Mouse (Mus musculus): ENCODE measurements around the gene Hist1h2bb. TPM values are rescaled to one million over a fixed set of nuclear protein-coding genes. Genes with fewer than 3 reads are reported as not detected.

Gene Hist1h2bb
- polyA plus RNA-seq, 1 experiment from 2014 or later = 2.1 TPM

DNA sequence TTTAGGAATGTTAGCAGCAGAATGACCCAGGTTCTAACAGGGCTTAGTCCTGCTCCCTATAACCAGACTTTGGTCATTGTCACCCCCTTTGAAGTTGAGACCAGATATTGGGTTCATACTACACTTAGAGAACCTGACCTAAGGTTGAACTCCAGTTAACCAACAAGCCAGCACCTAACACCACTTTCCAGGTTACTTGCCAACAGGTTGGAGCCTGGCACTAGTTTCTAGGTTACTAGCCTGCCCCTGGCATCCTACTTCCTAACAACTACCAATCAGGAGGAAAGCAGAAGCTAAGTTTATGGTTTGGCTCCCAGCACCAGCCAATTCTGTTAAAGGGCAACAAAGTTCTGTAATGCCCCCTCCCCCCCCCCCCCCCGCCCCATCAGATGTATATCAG is 21.3 kb upstream of the Hist1h2bb start:
- no peak overlapping the region for H3K4me2 ChIP-seq (replicated peaks; ENCODE audit: low read depth, low read length)
- ATAC-seq (ENCODE audit: low FRiP score, low TSS enrichment) = no peak
- no peak overlapping the region for H3K27ac ChIP-seq (ENCODE audit: low read length)
- no peak overlapping the region for H3K9ac ChIP-seq (replicated peaks; ENCODE audit: low read length)
- H3K4me3 ChIP-seq (ENCODE audit: low read length) = no peak overlapping the region
- no peaks in the 10 kb centered on the region for H3K36me3 ChIP-seq (ENCODE audit: insufficient read depth, low read length)
- no peaks in the 10 kb centered on the region for H3K9me3 ChIP-seq (ENCODE audit: low read length)
- H3K4me1 ChIP-seq (ENCODE audit: insufficient read depth, low read length) = no peaks in the 10 kb centered on the region
- no peaks in the 10 kb centered on the region for H3K27me3 ChIP-seq (ENCODE audit: insufficient read depth, low read length)
- WGBS = no CpG with 5 or more reads among the region's 1 CpGs

DNA sequence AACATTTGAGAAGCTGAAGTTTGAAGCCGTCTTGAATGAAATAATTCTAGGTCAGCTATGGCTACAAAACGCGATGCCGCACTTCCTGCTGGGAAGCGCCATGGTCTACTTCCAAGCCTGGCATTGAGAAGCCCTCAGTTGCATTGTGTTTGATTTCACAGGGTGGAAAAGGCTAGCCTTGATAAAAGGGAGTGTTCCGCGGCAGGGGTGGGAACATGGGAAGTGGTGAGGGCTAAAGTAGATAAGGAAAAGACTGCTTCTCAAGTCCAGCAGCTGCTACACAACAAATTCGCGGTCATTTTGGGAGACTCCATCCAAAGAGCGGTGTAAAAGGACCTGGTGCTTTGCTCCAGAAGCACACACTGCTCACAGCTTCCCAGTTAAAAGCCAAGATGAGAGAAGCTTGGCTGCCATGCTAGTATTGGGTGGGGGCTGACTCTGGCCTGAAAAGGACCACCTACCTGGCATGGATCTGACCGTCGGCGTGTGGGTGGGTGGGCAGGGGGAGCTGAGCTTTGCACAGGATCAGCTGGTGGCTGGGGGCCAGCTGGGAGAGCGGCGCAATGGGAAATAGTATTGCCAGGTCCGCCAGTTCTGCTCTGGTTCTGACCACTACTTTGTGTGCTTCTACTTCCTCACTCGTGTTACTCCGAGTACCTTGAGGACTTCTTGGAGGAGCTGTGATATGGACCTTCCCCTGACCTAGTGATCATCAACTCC is 17.9 kb upstream of the Hist1h2bb start:
- no peaks in the 10 kb centered on the region for H3K27me3 ChIP-seq (ENCODE audit: insufficient read depth, low read length)
- H3K36me3 ChIP-seq (ENCODE audit: insufficient read depth, low read length) = no peaks in the 10 kb centered on the region
- no peak overlapping the region for H3K27ac ChIP-seq (ENCODE audit: low read length)
- no peak overlapping the region for H3K9ac ChIP-seq (replicated peaks; ENCODE audit: low read length)
- H3K4me1 ChIP-seq (ENCODE audit: insufficient read depth, low read length) = peaks cover 3% of the 10 kb centered on the region; the same call in 1 of the 2 replicates
- H3K4me2 ChIP-seq (replicated peaks; ENCODE audit: low read depth, low read length) = no peak overlapping the region
- ATAC-seq (ENCODE audit: low FRiP score, low TSS enrichment) = no peak
- H3K9me3 ChIP-seq (ENCODE audit: low read length) = no peaks in the 10 kb centered on the region
- 92% methylated on average over 18 of the region's 18 CpGs for WGBS
- no peak overlapping the region for H3K4me3 ChIP-seq (ENCODE audit: low read length)

- Histone ChIP-seq H3K4me1 (ENCODE audit: insufficient read depth, low read length) (peaks cover 3% of the 10 kb centered on the region; the same call in 1 of the 2 replicates), H3K27me3 (ENCODE audit: insufficient read depth, low read length) (no peaks in the 10 kb centered on the region), H3K9me3 (ENCODE audit: low read length) (no peaks in the 10 kb centered on the region), H3K9ac (replicated peaks; ENCODE audit: low read length) (no peak overlapping the region), H3K4me3 (ENCODE audit: low read length) (no peak overlapping the region), H3K36me3 (ENCODE audit: insufficient read depth, low read length) (no peaks in the 10 kb centered on the region), H3K27ac (ENCODE audit: low read length) (no peak overlapping the region), H3K4me2 (replicated peaks; ENCODE audit: low read depth, low read length) (no peak overlapping the region)
- no peak for ATAC-seq (ENCODE audit: low FRiP score, low TSS enrichment)
- 94% methylated on average over 9 of the region's 9 CpGs for WGBS
Observed at GRCm38 (mm10) chr13:23729192-23729525, 17.4 kb upstream of the Hist1h2bb start.

DNA sequence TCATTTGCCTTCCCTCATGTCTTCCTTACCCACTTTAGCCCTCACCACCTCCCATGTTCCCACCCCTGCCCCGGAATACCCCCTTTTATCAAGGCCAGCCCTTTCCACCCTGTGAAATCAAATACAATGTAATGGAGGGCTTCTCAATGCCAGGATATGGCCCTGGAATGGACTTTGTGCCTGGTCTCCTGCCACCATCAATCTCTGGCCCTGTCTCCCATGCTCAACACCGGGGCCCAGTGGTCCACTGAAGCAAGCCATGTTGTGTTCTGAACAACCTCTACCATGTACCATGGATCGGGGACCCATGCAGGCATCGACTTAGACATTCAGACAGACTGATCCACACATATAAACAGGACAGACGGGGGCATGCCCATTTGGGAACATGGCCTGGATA is 16.8 kb upstream of the Hist1h2bb start:
- 93% methylated on average over 5 of the region's 5 CpGs for WGBS

DNA sequence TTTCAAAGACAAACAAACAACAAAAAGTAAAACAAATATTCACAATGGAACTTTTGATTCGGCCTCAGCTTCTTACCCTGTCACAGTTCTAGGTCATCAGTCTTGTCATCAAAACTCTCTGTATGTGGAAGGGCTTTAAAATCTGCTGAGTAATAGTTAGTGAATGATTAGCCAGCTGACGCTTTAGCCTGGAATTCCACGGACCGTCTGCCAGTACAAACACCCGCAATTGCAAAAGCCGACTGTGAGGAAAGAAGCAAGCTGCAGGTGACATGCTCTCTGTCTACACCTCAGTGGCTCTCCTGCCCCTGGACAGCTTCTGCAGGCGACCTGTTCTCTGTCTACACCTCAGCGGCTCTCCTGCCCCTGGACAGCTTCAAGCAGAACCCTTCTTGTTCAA is 16.1 kb upstream of the Hist1h2bb start:
- Histone ChIP-seq H3K4me2 (replicated peaks; ENCODE audit: low read depth, low read length) (peak overlapping the region; percentile 6; the same call in 1 of the 2 replicates), H3K4me1 (ENCODE audit: insufficient read depth, low read length) (peaks cover 3% of the 10 kb centered on the region; the same call in 1 of the 2 replicates), H3K9me3 (ENCODE audit: low read length) (no peaks in the 10 kb centered on the region), H3K36me3 (ENCODE audit: insufficient read depth, low read length) (no peaks in the 10 kb centered on the region), H3K27me3 (ENCODE audit: insufficient read depth, low read length) (no peaks in the 10 kb centered on the region), H3K27ac (ENCODE audit: low read length) (0 out of 2 replicates have a peak overlapping the region, but pooled peaks have one; percentile 32), H3K4me3 (ENCODE audit: low read length) (no peak overlapping the region), H3K9ac (replicated peaks; ENCODE audit: low read length) (no peak overlapping the region)
- ATAC-seq (ENCODE audit: low FRiP score, low TSS enrichment) = peak; percentile 81
- WGBS = 20% methylated on average over 8 of the region's 8 CpGs

More for the DNA sequence above, 16.8 kb upstream of the Hist1h2bb start:
- no peak overlapping the region for H3K4me2 ChIP-seq (replicated peaks; ENCODE audit: low read depth, low read length)
- H3K27ac ChIP-seq (ENCODE audit: low read length) = no peak overlapping the region
- H3K36me3 ChIP-seq (ENCODE audit: insufficient read depth, low read length) = no peaks in the 10 kb centered on the region
- no peak overlapping the region for H3K9ac ChIP-seq (replicated peaks; ENCODE audit: low read length)
- H3K4me1 ChIP-seq (ENCODE audit: insufficient read depth, low read length) = peaks cover 3% of the 10 kb centered on the region; the same call in 1 of the 2 replicates
- no peaks in the 10 kb centered on the region for H3K9me3 ChIP-seq (ENCODE audit: low read length)
- no peak for ATAC-seq (ENCODE audit: low FRiP score, low TSS enrichment)
- no peaks in the 10 kb centered on the region for H3K27me3 ChIP-seq (ENCODE audit: insufficient read depth, low read length)
- H3K4me3 ChIP-seq (ENCODE audit: low read length) = no peak overlapping the region

DNA sequence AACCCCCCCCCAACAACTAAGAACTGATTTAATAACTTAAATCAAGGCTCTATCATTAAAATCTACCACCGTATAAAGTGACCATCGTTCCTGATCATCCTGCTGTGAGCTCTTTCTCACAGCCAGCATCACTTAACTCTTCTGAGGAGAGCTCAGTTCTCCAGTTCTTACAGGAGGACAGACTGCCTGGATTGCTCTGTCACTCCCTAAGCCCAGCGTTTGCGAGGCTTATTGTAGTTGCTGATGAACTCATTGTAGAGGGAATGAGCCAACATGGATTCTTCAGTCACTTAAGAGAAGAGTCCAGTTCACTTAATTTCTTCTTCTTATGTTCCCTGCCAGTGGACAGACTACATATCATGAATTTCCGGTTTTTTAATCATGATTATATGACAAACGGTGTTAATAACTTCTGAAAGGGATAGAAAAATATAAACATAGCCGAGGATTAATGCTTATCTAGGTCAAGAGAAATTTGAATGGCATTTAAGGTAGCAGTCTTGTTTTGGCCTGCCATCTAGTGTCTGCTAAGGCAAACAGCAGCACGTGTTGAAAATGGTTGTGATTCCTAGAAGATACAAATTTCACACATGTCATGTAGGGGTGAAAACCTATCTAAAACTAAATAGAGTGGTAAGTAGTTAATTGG is 14.3 kb upstream of the Hist1h2bb start:
- Histone ChIP-seq H3K4me3 (ENCODE audit: low read length) (no peak overlapping the region), H3K27ac (ENCODE audit: low read length) (no peak overlapping the region), H3K36me3 (ENCODE audit: insufficient read depth, low read length) (no peaks in the 10 kb centered on the region), H3K4me2 (replicated peaks; ENCODE audit: low read depth, low read length) (no peak overlapping the region), H3K9me3 (ENCODE audit: low read length) (no peaks in the 10 kb centered on the region), H3K27me3 (ENCODE audit: insufficient read depth, low read length) (no peaks in the 10 kb centered on the region), H3K4me1 (ENCODE audit: insufficient read depth, low read length) (peaks cover 3% of the 10 kb centered on the region; the same call in 1 of the 2 replicates), H3K9ac (replicated peaks; ENCODE audit: low read length) (no peak overlapping the region)
- 24% methylated on average over 8 of the region's 8 CpGs for WGBS
- no peak for ATAC-seq (ENCODE audit: low FRiP score, low TSS enrichment)

- Histone ChIP-seq H3K4me2 (replicated peaks; ENCODE audit: low read depth, low read length) (no peak overlapping the region), H3K36me3 (ENCODE audit: insufficient read depth, low read length) (no peaks in the 10 kb centered on the region), H3K27ac (ENCODE audit: low read length) (no peak overlapping the region), H3K9me3 (ENCODE audit: low read length) (no peaks in the 10 kb centered on the region), H3K4me1 (ENCODE audit: insufficient read depth, low read length) (peaks cover 13% of the 10 kb centered on the region), H3K4me3 (ENCODE audit: low read length) (no peak overlapping the region), H3K27me3 (ENCODE audit: insufficient read depth, low read length) (no peaks in the 10 kb centered on the region), H3K9ac (replicated peaks; ENCODE audit: low read length) (0 out of 2 replicates have a peak overlapping the region, but pooled peaks have one; percentile 11)
- WGBS = 77% methylated on average over 5 of the region's 5 CpGs
- ATAC-seq (ENCODE audit: low FRiP score, low TSS enrichment) = no peak
Observed at GRCm38 (mm10) chr13:23737091-23737490, 9.4 kb upstream of the Hist1h2bb start.

DNA sequence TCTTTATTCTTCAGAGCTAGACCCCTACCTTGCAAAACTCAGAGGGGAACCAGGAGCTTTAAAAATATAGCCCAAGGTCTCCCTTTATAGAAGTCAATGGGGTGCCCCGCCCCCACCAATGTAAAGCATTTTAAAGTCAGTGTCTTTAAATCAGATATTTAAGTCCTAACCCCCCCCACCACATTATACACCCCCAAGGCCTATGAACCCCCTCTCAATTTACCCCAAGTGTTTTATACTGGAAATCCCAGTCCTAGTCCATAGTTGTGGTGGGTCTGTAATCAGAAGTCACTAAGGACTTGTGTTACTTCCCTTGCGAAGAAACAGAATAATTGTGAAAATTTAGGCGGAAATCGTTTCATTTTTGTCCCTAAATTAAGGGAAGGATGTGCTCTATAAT is 8.5 kb upstream of the Hist1h2bb start:
- peak overlapping the region; percentile 84 for H3K4me2 ChIP-seq (replicated peaks; ENCODE audit: low read depth, low read length)
- 29% methylated on average over 4 of the region's 4 CpGs for WGBS
- no peaks in the 10 kb centered on the region for H3K36me3 ChIP-seq (ENCODE audit: insufficient read depth, low read length)
- no peak for ATAC-seq (ENCODE audit: low FRiP score, low TSS enrichment)
- no peaks in the 10 kb centered on the region for H3K9me3 ChIP-seq (ENCODE audit: low read length)
- H3K4me1 ChIP-seq (ENCODE audit: insufficient read depth, low read length) = peaks cover 13% of the 10 kb centered on the region
- H3K4me3 ChIP-seq (ENCODE audit: low read length) = peak overlapping the region; percentile 58
- peak overlapping the region; percentile 82 for H3K9ac ChIP-seq (replicated peaks; ENCODE audit: low read length)
- peak overlapping the region; percentile 99 for H3K27ac ChIP-seq (ENCODE audit: low read length)
- no peaks in the 10 kb centered on the region for H3K27me3 ChIP-seq (ENCODE audit: insufficient read depth, low read length)

- under 1% methylated on average over 32 of the region's 38 CpGs for WGBS
- Histone ChIP-seq H3K4me3 (ENCODE audit: low read length) (peak within 1 kb of the TSS; percentile 58), H3K4me2 (replicated peaks; ENCODE audit: low read depth, low read length) (peak within 1 kb of the TSS; percentile 84)
Observed at GRCm38 (mm10) chr13:23738677-23739068, 7.9 kb upstream of the Hist1h2bb start, which contains the start of gene Hist1h1c. Hist1h1c (plus strand) TSS chr13:23738808.

More at GRCm38 (mm10) chr13:23738677-23739068, 7.9 kb upstream of the Hist1h2bb start, which contains the start of gene Hist1h1c:
- Histone ChIP-seq H3K36me3 (ENCODE audit: insufficient read depth, low read length) (no peaks in the 10 kb centered on the region), H3K4me1 (ENCODE audit: insufficient read depth, low read length) (peaks cover 13% of the 10 kb centered on the region), H3K9ac (replicated peaks; ENCODE audit: low read length) (peak within 1 kb of the TSS; percentile 82), H3K9me3 (ENCODE audit: low read length) (no peaks in the 10 kb centered on the region), H3K27me3 (ENCODE audit: insufficient read depth, low read length) (no peaks in the 10 kb centered on the region), H3K27ac (ENCODE audit: low read length) (peak within 1 kb of the TSS; percentile 99)
- ATAC-seq (ENCODE audit: low FRiP score, low TSS enrichment) = peak; percentile 95

Data from kidney, embryonic 16.5 days (tissue).